Mouse (Mus musculus): ENCODE data around the gene Nek9.

- TF ChIP-seq MAFK (IDR thresholded peaks at IDR 0.05; ENCODE audit: insufficient read depth, low read depth, low read length) (no peak), ZC3H11A (IDR thresholded peaks at IDR 0.05; ENCODE audit: borderline replicate concordance, low read depth, low read length) (no peak), ZNF384 (IDR thresholded peaks at IDR 0.05; ENCODE audit: low read depth, low read length) (peak; percentile 94)
Observed at GRCm38 (mm10) chr12:85339243-85339729, at the start of gene Nek9.

Data from ES-E14 (cell line).